Mouse (Mus musculus): ENCODE data around the gene Trpm4. TPM values are rescaled to one million over a fixed set of nuclear protein-coding genes. Genes with fewer than 3 reads are reported as not detected.

Gene Trpm4
- polyA plus RNA-seq, 1 experiment from 2014 or later: 15.9 TPM

DNA sequence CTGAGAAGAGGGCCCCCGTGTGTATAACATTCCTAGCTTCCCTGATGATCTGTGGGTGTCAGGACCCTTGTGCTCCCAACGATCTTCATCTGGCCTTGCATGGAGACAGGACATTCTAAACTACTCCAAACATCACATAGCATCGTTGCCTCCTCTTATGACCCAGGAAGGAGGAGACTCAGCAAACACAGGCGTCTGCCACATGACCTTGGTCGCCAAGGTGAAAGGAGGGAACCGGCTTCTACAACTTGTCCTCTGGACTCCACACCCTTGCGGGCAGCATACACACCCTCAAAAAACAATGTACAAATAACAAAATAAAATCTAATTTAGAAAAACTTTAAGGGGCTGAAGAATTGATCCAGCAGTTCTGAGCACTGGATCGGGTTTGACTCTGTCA lies 21.6 kb downstream of the Trpm4 start:
- 0 out of 2 replicates have a peak, but pooled peaks cover 3% of the 10 kb centered on the region for H3K36me3 ChIP-seq (ENCODE audit: insufficient read depth, low read length)
- DNase-seq (ENCODE audit: low spot score) (peak; percentile 29), ATAC-seq (replicated peaks; ENCODE audit: low FRiP score, low read depth) (no peak)
- H3K27me3 ChIP-seq (ENCODE audit: insufficient read depth, low read length): no peaks in the 10 kb centered on the region
- WGBS: 24% methylated on average over 8 of the region's 8 CpGs
- H3K4me3 ChIP-seq (replicated peaks; ENCODE audit: low read depth, low read length): no peak overlapping the region
- no peaks in the 10 kb centered on the region for H3K9me3 ChIP-seq (replicated peaks; ENCODE audit: low read length)
- no peak overlapping the region for H3K27ac ChIP-seq
- H3K9ac ChIP-seq (ENCODE audit: low read depth, low read length): no peak overlapping the region
- no peak for TF ChIP-seq CTCF (IDR thresholded peaks at IDR 0.05; ENCODE audit: low read depth)
- no peak overlapping the region for H3K4me2 ChIP-seq (ENCODE audit: low read length)
- 0 out of 2 replicates have a peak, but pooled peaks cover 3% of the 10 kb centered on the region for H3K4me1 ChIP-seq (replicated peaks; ENCODE audit: insufficient read depth, low read length)

DNA sequence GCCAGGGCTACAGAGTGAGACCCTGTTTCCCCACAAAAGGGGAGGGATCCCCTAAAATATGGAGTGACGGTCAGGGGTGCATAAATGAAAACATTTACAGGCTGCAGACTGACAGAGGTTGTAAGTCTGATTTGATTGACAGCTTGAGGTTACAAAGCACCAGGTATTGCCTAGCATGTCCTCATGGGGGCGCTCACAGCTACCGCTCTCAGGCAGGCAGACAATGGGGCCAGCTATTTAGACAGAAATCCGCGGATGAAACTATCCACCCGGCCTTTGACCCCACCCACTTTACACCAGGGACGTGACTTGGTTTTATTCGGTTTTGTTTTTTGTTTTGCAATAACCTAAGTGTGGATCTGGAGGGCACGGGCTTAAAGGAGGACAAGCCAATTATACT lies 24.1 kb downstream of the Trpm4 start:
- no peak overlapping the region for H3K27ac ChIP-seq
- ATAC-seq (replicated peaks; ENCODE audit: low FRiP score, low read depth): no peak
- H3K27me3 ChIP-seq (ENCODE audit: insufficient read depth, low read length): no peaks in the 10 kb centered on the region
- H3K9ac ChIP-seq (ENCODE audit: low read depth, low read length): no peak overlapping the region
- DNase-seq (ENCODE audit: low spot score): peak; percentile 74
- no peaks in the 10 kb centered on the region for H3K9me3 ChIP-seq (replicated peaks; ENCODE audit: low read length)
- H3K36me3 ChIP-seq (ENCODE audit: insufficient read depth, low read length): 0 out of 2 replicates have a peak, but pooled peaks cover 3% of the 10 kb centered on the region
- H3K4me2 ChIP-seq (ENCODE audit: low read length): no peak overlapping the region
- WGBS: 20% methylated on average over 9 of the region's 9 CpGs
- TF ChIP-seq CTCF (IDR thresholded peaks at IDR 0.05; ENCODE audit: low read depth): peak; percentile 73
- H3K4me1 ChIP-seq (replicated peaks; ENCODE audit: insufficient read depth, low read length): peaks cover 2% of the 10 kb centered on the region; the same call in 1 of the 2 replicates
- no peak overlapping the region for H3K4me3 ChIP-seq (replicated peaks; ENCODE audit: low read depth, low read length)

DNA sequence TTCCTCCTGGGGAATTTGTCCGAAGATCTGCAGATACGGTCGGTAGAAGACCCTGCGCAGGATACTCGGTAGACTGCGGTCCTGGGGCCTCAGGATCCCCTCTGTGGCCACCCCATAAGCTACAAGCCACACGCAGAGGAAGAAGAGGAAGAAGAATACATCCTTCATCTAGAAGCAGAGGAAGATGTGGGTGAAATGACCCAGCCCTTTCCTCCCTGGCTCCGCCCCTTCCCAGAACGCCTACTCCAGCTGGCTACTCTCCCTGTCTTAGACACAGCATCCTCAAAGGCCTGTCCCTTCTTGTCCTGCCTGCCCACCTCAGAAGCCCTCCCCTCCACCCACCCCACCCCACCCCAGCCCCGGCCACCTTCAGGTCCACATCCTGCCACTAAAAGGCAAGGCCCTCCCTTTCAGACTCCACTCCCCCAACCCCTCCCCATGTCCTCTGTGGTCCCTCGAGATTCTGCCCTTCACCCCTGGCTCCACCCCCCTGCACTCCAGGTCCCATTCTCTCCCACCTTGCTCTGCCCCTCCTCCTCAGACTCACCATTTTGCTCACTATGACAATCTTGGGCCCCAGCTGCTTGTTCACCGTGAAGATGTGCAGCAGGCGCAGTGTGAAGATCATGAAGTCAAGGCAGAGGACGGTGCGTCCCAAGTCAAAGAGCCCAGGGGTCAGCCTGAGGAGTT lies 24.9 kb downstream of the Trpm4 start:
- DNase-seq (ENCODE audit: low spot score) (no peak), ATAC-seq (replicated peaks; ENCODE audit: low FRiP score, low read depth) (no peak)
- H3K9ac ChIP-seq (ENCODE audit: low read depth, low read length): no peak overlapping the region
- H3K27ac ChIP-seq: no peak overlapping the region
- WGBS: 66% methylated on average over 15 of the region's 15 CpGs
- no peak overlapping the region for H3K4me3 ChIP-seq (replicated peaks; ENCODE audit: low read depth, low read length)
- no peaks in the 10 kb centered on the region; the same call in 1 of the 2 replicates for H3K4me1 ChIP-seq (replicated peaks; ENCODE audit: insufficient read depth, low read length)
- no peaks in the 10 kb centered on the region for H3K27me3 ChIP-seq (ENCODE audit: insufficient read depth, low read length)
- H3K36me3 ChIP-seq (ENCODE audit: insufficient read depth, low read length): 0 out of 2 replicates have a peak, but pooled peaks cover 3% of the 10 kb centered on the region
- H3K4me2 ChIP-seq (ENCODE audit: low read length): no peak overlapping the region
- TF ChIP-seq CTCF (IDR thresholded peaks at IDR 0.05; ENCODE audit: low read depth): no peak
- H3K9me3 ChIP-seq (replicated peaks; ENCODE audit: low read length): no peaks in the 10 kb centered on the region

DNA sequence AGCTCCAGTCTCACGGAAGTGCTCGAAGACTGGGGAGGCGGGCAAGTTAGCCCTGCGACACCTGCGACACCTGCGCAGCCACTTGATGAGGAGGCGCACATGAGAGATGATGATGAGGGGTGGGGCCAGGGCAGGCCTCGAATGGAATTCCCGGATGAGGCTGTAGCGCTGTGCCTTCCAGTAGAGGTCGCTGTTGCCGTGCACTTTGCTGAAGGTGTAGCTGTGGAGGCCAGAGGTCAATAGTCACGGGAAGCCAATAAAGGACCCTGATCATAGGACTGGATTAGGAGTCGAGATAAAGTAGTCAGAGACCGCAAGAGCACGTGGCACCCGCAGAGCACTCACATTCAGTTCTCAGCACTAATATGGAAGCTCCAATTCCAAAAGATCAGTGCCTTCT lies 28.3 kb downstream of the Trpm4 start:
- ATAC-seq (replicated peaks; ENCODE audit: low FRiP score, low read depth) (peak; percentile 68), DNase-seq (ENCODE audit: low spot score) (peak; percentile 80)
- H3K9ac ChIP-seq (ENCODE audit: low read depth, low read length): no peak overlapping the region
- peak; percentile 89 for TF ChIP-seq CTCF (IDR thresholded peaks at IDR 0.05; ENCODE audit: low read depth)
- no peak overlapping the region for H3K4me3 ChIP-seq (replicated peaks; ENCODE audit: low read depth, low read length)
- peak overlapping the region; percentile 28 for H3K4me2 ChIP-seq (ENCODE audit: low read length)
- peaks cover 10% of the 10 kb centered on the region; the same call in 1 of the 2 replicates for H3K36me3 ChIP-seq (ENCODE audit: insufficient read depth, low read length)
- no peak overlapping the region for H3K27ac ChIP-seq
- no peaks in the 10 kb centered on the region for H3K27me3 ChIP-seq (ENCODE audit: insufficient read depth, low read length)
- H3K4me1 ChIP-seq (replicated peaks; ENCODE audit: insufficient read depth, low read length): no peaks in the 10 kb centered on the region; the same call in 1 of the 2 replicates
- no peaks in the 10 kb centered on the region for H3K9me3 ChIP-seq (replicated peaks; ENCODE audit: low read length)
- 13% methylated on average over 17 of the region's 17 CpGs for whole genome bisulfite sequencing

DNA sequence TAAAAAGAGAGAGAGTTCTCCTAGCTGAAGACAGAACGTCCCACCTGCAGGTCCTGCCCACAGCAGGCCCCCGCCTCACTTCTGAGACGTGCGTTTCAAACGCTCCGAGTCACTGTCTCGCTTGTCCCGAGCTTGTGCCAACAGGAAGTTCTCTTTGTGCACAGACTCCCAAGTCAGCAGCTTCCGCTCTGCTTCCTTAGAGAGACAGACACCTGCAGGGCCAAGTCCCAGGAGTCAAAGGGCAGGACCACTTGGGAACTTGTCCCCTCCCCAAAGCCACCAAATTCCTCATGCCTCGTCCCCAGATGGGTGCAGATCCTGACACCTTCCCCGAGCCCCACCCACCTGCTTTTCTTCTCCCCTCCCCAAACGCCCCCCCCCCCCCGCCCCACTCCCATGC lies 28.7 kb downstream of the Trpm4 start:
- H3K27me3 ChIP-seq (ENCODE audit: insufficient read depth, low read length): no peaks in the 10 kb centered on the region
- no peaks in the 10 kb centered on the region; the same call in 1 of the 2 replicates for H3K4me1 ChIP-seq (replicated peaks; ENCODE audit: insufficient read depth, low read length)
- peak overlapping the region; percentile 28 for H3K4me2 ChIP-seq (ENCODE audit: low read length)
- no peak overlapping the region for H3K9ac ChIP-seq (ENCODE audit: low read depth, low read length)
- DNase-seq (ENCODE audit: low spot score) (no peak), ATAC-seq (replicated peaks; ENCODE audit: low FRiP score, low read depth) (peak; percentile 33)
- H3K9me3 ChIP-seq (replicated peaks; ENCODE audit: low read length): no peaks in the 10 kb centered on the region
- peaks cover 10% of the 10 kb centered on the region; the same call in 1 of the 2 replicates for H3K36me3 ChIP-seq (ENCODE audit: insufficient read depth, low read length)
- H3K27ac ChIP-seq: no peak overlapping the region
- TF ChIP-seq CTCF (IDR thresholded peaks at IDR 0.05; ENCODE audit: low read depth): no peak
- H3K4me3 ChIP-seq (replicated peaks; ENCODE audit: low read depth, low read length): no peak overlapping the region
- 24% methylated on average over 12 of the region's 13 CpGs for WGBS

DNA sequence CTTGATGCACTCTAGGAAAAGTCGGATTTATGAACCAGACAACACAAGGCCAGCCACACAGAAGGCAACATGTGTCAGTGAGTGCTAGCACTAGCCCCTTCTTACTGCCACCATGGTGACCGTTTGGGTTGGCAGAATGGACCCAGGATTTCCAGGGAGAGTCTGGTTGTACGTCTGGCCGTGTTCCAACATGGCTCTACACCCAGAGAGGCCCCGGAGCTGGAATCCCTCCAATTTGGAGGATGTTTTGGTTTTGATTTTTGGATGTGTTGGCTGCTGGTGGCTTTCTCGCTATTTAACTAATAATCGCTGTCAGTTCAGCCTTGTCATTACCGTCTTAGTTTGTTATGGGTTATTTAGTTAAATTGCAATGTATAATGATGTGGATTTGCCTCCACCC lies 31.0 kb downstream of the Trpm4 start:
- no peak for ATAC-seq (replicated peaks; ENCODE audit: low FRiP score, low read depth)

More for the DNA sequence above, 31.0 kb downstream of the Trpm4 start:
- peaks cover 7% of the 10 kb centered on the region; the same call in 1 of the 2 replicates for H3K36me3 ChIP-seq (ENCODE audit: insufficient read depth, low read length)
- 75% methylated on average over 8 of the region's 8 CpGs for WGBS
- no peak overlapping the region for H3K27ac ChIP-seq
- no peak overlapping the region for H3K4me3 ChIP-seq (replicated peaks; ENCODE audit: low read depth, low read length)
- H3K9me3 ChIP-seq (replicated peaks; ENCODE audit: low read length): no peaks in the 10 kb centered on the region
- H3K4me1 ChIP-seq (replicated peaks; ENCODE audit: insufficient read depth, low read length): no peaks in the 10 kb centered on the region; the same call in 1 of the 2 replicates
- no peak for TF ChIP-seq CTCF (IDR thresholded peaks at IDR 0.05; ENCODE audit: low read depth)
- no peak overlapping the region for H3K4me2 ChIP-seq (ENCODE audit: low read length)
- no peak for DNase-seq (ENCODE audit: low spot score)
- H3K27me3 ChIP-seq (ENCODE audit: insufficient read depth, low read length): no peaks in the 10 kb centered on the region
- H3K9ac ChIP-seq (ENCODE audit: low read depth, low read length): no peak overlapping the region
